Mouse (Mus musculus): ENCODE measurements around the gene Gm9887. TPM values are rescaled to one million over a fixed set of nuclear protein-coding genes. Genes with fewer than 3 reads are reported as not detected.

Gm9887 gene
- polyA plus RNA-seq (2021; fragmentation: Nextera tagmentation) = 0.70 and 1.0 TPM in 2 replicates
- long read RNA-seq, experiment 1, partial matches to known transcripts = 0 of 3 reads
- long read RNA-seq, experiment 1, other reads (novel, unspliced or antisense) = 0 of 3 reads
- long read RNA-seq, experiment 2 = 0 reads

GRCm38 (mm10) chr12:69371854-69372671 is at the start of gene Gm9887, which contains the start of gene Arf6:
TSS of gene Gm9887 (minus strand) at chr12:69372458.
TSS of gene Arf6 (plus strand) at chr12:69372150.

GRCm38 (mm10) chr12:69356546-69357299 is 15.5 kb downstream of the Gm9887 start, which contains the start of gene Nemf:
TSS of gene Nemf (minus strand) at chr12:69357165.

Small RNAs within 50 kb of the gene (microRNA-seq; reads per million reads assigned to microRNA genes)
- gene Gm47299 (not detected), gene Gm47305 (not detected)

Other genes starting within 250 kb of the Gm9887 start
- 7,577 and 7,931 TPM in 2 replicates for gene Rps29, start 213.3 kb downstream of the Gm9887 start, polyA plus RNA-seq (2021; fragmentation: Nextera tagmentation)
- gene Lrr1, start 203.6 kb downstream of the Gm9887 start, polyA plus RNA-seq (2021; fragmentation: Nextera tagmentation) = 0.16 TPM in 1 of 2 replicates, not detected in the other
- gene Rpl36al, start 188.4 kb downstream of the Gm9887 start, polyA plus RNA-seq (2021; fragmentation: Nextera tagmentation) = 696 and 750 TPM in 2 replicates
- gene Mgat2, start 188.3 kb downstream of the Gm9887 start, polyA plus RNA-seq (2021; fragmentation: Nextera tagmentation) = 37.3 and 37.7 TPM in 2 replicates
- 2.6 and 3.3 TPM in 2 replicates for gene Gm49383, start 175.4 kb downstream of the Gm9887 start, polyA plus RNA-seq (2021; fragmentation: Nextera tagmentation)
- gene Dnaaf2, start 174.0 kb downstream of the Gm9887 start, polyA plus RNA-seq (2021; fragmentation: Nextera tagmentation) = 5.2 and 7.0 TPM in 2 replicates
- gene Gm49384, start 168.2 kb downstream of the Gm9887 start, polyA plus RNA-seq (2021; fragmentation: Nextera tagmentation) = 1.2 and 2.5 TPM in 2 replicates
- 0.28 and 0.60 TPM in 2 replicates for gene Pole2, start 144.3 kb downstream of the Gm9887 start, polyA plus RNA-seq (2021; fragmentation: Nextera tagmentation)
- gene Klhdc1, start 131.3 kb downstream of the Gm9887 start, polyA plus RNA-seq (2021; fragmentation: Nextera tagmentation) = 24.0 and 31.1 TPM in 2 replicates
- gene Klhdc2, start 75.8 kb downstream of the Gm9887 start, polyA plus RNA-seq (2021; fragmentation: Nextera tagmentation) = 113 and 121 TPM in 2 replicates
- 22.6 and 26.2 TPM in 2 replicates for gene Nemf, start 15.3 kb downstream of the Gm9887 start, polyA plus RNA-seq (2021; fragmentation: Nextera tagmentation)
- 11.7 and 12.5 TPM in 2 replicates for gene Arf6, start 308 bp downstream of the Gm9887 start, polyA plus RNA-seq (2021; fragmentation: Nextera tagmentation)
- 17.4 and 17.7 TPM in 2 replicates for gene Vcpkmt, start 210.6 kb upstream of the Gm9887 start, polyA plus RNA-seq (2021; fragmentation: Nextera tagmentation)

Data from layer of hippocampus, adult 6 months (tissue).